Comparison of ENCODE assay signal across 2 mouse cellular contexts in genomic region chr9:120331048-120331447, GRCm38 (mm10). TPM values are rescaled to one million over a fixed set of nuclear protein-coding genes. Genes with fewer than 3 reads are reported as not detected.
"Had no signal": no experiment of that assay in that cellular context is flagged by ENCODE, and none has a peak within 500 bp of the region (broad histone marks: within the 10 kb centered on the region; RNA-seq: fewer than 3 reads in every experiment).

No protein-coding gene starts in this region.

RNA-seq across cellular contexts. Expression of gene Myrip, which starts 29.7 kb away (rescaled TPM):
- total RNA-seq: common myeloid progenitor, adult 5-6 weeks had no signal
- polyA plus RNA-seq: erythroblast, embryonic 14.5 days had no signal
